Mouse (Mus musculus) left cerebral cortex, adult 11 months (tissue): ENCODE measurements at regions not wholly inside any gene's neighbourhood (a gene's known extent, or its start where the extent isn't known, plus 50 kb on each side); places are given as distances from the start of the nearest gene placed in this dataset.

ENCODE experiments used
- DNase-seq: peaks from one replicate; pipeline ENCODE4 v3.0.0; 2022; ENCODE audit warnings: low spot score

- no peak for DNase-seq
These were observed 137.1 kb downstream of the Tomm20 start for GRCm38 (mm10) chr8:126808496-126808895.

DNA sequence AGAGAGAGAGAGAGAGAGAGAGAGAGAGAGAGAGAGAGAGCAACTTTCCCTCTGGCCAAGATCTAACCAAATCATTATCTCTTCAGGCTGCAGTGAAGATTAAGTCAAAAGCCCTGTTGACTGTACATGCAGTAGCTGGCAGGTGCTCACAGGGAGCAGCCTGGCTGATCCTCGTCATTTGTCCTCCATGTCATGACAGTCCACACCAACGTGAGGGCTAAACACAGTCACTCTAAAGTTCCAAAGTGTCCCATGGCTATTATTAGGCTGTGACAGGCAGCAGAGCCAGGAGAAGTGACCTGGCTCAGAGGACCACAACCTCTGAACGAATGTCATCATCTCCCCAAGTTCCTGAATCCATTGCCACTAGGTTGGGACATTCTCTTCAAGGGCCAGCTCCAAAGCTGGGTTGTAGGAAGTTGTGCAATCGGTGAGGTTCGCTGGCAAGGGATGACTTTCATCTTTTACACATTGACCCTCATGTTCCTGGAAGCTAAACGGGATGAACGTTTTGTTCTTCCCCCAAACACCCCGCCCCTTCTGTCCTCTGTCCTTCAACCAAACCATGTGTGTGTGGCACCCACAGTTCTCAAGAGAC lies 138.4 kb downstream of the Tomm20 start:
- no peak for DNase-seq

DNA sequence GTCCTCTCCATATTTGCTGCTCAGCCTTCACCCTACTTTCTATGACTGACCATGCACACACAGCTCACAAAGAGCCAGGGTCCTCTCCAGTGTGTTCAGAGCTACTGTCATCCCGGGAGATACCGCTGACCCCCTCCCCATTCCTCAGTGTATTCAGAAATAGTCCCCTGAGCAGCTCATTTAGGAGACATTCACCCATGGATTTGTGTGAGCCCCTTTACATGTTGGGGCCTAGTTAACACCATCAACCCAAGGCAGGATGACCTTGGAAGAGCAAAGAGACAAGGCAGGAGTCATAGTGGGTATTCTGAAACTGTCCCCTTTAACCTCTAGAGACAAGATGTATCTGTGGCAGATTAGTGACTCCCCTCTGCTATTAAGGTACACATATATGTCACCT lies 139.1 kb downstream of the Tomm20 start:
- no peak for DNase-seq

- DNase-seq = no peak
These were observed 139.5 kb downstream of the Tomm20 start for GRCm38 (mm10) chr8:126806181-126806560.

GRCm38 (mm10) chr8:126805365-126806180 lies 140.1 kb downstream of the Tomm20 start:
- DNase-seq = no peak

DNA sequence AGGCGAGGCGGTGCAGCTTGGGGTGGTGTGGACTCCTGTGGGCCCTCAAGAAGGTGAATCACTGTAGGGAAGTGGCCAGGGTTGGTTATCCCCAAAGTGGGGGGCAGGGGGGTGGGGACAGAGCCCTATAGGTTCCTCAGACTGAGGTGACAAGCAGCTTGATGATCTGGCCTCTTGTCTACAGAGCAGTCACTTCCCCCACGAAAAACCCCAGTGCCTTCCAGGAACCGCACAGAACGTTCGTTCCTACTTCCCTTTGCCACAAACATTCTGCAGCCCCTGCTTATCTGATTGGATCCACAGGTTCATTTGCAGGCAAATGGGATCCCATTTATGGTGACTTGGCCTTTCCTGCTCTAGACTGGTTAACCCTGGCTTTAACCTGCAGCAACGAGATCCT lies 141.5 kb downstream of the Tomm20 start:
- no peak for DNase-seq

GRCm38 (mm10) chr8:126802641-126803040 lies 143.0 kb downstream of the Tomm20 start:
- DNase-seq = no peak

DNA sequence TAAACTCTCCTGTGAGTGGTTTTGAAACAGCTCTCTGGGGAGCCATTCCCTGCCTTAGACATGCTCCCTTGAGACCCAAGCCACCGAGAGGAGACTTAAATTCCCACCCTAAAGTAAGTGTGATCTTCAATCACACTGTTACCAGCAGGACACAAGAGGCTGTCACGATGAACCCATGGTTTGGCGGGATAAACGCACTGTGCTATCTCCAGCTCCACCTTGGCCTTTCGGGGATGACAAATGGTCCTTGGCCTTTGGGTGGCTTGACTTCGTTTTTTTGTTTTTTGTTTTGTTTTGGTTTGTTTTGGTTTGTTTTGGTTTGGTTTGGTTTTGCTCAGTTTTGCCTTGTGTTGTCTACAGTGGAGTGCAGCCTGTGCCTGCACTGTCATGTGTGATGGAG lies 144.7 kb downstream of the Tomm20 start:
- DNase-seq = no peak

DNA sequence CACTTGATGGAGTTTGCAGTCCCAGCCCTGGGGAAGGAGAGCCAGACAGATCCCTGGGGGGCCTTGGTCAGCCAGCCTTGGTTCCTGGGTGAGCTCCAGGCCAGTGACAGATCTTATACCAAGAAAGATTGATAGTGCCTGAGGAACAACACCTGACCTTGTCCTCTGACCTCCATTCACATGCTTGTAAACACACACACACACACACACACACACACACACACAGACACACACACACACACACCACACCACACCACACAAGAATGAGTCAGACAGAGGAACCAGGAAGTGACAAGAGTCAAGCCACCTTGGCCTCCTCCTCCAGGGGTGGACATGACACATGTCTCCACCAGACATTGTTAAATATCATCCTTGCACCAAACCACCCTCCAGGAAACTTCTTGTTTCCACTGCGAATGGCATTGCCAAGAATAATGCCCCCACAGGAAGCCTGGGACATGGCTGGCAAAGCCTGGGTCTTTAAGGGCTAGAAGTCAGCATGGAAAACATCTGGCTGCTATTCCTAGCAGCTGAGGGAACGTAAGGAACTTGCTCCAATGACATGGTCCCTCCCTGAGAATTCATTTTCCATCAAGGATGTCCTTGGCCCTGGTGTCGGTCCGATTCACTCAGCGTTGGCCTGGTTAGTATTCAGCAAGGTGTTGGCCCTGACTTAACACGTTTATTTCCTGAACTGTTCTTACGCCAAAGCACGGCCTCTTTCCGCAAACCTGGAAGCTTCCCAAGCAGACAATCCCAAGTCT lies 147.9 kb downstream of the Tomm20 start:
- no peak for DNase-seq

GRCm38 (mm10) chr8:126793657-126794056 lies 152.0 kb downstream of the Tomm20 start:
- DNase-seq = no peak

DNA sequence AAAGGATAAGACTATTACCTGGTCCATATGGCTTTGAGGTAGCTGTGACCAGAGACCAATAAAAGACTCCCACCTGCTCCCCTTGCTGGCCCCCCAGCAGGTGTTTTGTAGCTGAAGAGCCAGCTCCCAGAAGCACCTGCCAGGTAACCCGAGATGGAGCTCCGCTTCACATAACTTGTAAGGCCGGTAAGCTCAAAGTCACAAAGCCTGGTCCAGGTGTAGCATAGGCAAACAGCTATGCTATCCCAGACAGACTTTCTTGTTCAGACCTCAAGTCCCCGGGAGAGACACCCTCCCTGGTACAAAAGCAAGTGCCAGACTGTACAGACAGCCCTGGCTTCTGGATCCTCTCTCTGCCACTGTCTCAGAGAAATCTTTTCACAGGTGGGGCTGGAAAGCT lies 154.6 kb downstream of the Tomm20 start:
- no peak for DNase-seq

- DNase-seq = no peak
These were observed 155.4 kb downstream of the Tomm20 start for GRCm38 (mm10) chr8:126790214-126790613.

GRCm38 (mm10) chr8:126789076-126789475 lies 156.6 kb downstream of the Tomm20 start:
- DNase-seq = no peak

DNA sequence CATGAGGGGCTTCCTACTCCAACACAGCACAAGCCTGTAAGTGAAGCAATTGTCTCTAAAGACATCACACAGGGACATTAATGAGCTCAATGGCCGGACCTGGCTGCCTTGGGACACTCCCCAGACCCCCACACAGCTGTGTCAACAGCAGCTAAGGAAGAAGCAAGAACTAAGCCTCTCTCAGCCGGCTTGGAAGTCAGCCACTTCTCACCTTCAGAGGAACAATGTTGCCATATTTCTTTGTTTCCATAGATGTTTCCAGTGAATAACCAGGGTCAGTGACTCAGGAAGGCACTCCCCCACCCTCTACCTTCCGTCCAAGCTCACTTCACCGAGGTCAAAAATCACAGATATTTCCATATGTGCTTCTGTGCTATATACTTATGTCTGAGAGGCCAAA lies 157.0 kb downstream of the Tomm20 start:
- no peak for DNase-seq

DNA sequence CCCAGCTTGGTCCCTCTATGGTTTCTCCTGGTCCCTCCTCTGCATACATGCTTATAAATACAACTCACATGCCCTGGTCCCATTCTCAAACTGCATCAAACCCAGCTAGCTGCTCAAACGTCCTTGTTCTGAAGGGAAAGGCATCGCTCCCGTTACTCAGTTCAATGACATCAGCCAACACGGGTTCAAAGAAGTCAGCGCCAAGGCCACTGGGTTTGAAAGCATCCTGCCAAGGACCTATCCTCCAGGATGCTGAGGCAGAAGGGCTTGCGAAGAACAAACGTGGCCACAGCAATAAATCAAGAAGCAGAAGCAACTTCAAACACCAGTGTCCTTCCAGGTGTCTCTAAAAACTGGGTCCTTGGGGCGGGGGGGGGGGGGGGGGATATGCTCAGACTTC lies 158.2 kb downstream of the Tomm20 start:
- no peak for DNase-seq

DNA sequence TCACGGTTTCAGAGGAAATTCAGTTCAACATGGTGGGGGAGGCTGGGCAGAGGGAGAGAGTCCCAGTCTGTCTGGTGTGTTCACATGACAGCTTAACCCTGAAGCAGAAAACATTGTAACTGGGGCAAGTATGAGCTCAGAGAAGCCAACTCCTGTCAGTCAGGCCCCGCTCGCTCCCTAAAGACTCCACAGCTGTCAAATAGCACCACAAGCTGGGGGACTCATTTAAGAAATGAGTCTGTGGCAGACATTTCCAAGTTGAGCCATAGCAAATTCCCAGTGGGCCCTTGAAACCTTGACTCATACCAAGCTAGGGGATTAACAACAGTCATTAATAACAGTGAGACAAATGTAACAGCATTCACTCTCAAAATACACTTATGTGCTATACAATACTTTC lies 160.4 kb downstream of the Tomm20 start:
- no peak for DNase-seq

GRCm38 (mm10) chr8:126784604-126785003 lies 161.0 kb downstream of the Tomm20 start:
- no peak for DNase-seq

DNA sequence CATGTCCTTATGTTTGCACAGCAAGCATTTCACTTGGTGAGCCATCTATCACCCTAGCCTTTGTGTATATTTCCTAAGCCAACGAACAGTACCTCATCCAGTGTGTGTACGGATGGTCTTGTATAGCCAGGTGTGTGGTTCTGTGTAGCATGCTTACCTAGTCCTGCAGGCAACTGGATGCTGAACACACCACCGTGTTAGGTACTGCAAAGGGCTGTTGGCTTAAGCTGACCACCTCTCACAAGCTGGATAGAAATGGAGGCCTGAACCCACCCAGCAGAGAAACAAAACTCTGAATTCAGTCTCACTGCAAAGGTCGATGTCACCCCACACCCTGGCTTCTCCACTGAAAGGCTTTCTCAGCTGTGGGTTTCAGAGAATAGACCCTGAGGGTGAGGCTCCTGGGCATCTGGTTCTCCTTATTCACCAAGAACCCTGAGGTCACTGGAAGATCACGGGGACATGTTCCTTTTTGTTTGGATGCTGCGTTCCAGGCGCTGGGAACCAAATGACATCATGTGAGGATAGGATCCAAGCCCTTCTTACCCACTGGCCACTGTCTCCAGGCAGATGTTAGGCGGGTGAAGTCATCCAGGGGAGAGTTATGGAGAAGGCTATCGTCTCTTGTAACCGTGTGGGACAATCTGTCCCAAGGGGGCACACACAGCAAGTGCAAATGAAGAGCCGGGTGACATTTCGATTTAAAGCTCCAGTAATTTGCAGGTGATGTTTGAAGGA lies 161.8 kb downstream of the Tomm20 start:
- DNase-seq = no peak

- DNase-seq = no peak
These were observed 167.0 kb downstream of the Tomm20 start for GRCm38 (mm10) chr8:126778673-126779072.

DNA sequence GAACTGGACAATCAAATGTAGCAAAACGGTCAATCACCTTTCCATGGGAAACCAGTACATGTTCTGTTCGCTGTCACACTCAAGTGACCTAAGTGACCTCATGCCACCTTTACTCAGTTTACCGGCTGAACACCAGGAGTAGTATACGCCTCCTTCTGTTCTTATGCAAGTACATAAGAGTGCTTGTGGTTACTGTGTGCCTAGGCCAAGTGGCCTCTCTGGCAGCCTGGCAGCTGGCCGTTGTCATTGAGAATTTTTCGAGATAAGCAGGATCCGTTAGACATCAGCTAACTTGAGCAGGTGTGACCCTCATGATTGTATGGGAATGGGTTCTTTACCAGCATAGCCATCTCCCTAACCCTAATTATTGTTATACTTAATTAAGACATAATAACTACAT lies 167.5 kb downstream of the Tomm20 start:
- DNase-seq = no peak

GRCm38 (mm10) chr8:126776605-126777469 lies 168.8 kb downstream of the Tomm20 start:
- no peak for DNase-seq
